22 mouse cellular contexts compared by ENCODE assay signal in the genomic region with DNA sequence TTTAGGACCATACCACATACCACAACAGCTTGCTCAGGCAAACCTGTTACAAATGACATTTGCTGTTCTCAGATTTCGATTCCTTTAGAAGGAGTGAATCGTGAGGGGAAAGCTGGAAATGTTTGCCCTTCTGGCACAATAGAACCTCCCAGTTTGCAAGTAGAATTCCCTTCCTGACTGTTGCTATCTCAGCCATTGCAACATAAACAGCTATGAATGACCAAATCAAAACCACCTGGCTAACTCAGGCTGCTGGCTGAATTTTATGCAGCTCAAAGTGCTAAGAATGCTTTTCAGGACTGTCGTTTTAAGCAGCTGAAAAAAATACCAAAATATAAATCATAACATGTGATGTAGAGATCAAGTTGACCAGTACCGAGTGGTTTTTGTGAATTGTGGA. TPM values are rescaled to one million over a fixed set of nuclear protein-coding genes. Genes with fewer than 3 reads are reported as not detected.
"Had no signal": no experiment of that assay in that cellular context is flagged by ENCODE, and none has a peak within 500 bp of the region (broad histone marks: within the 10 kb centered on the region; RNA-seq: fewer than 3 reads in every experiment).

No protein-coding gene starts in this region.

- ATAC-seq: inflammation-experienced regulatory T-cells, adult 6 months; liver, embryonic 12.5 days; midbrain, embryonic 15.5 days had no signal

- H3K4me3 ChIP-seq: limb, embryonic 15.5 days; liver, embryonic 12.5 days; lung, embryonic 15.5 days; megakaryocyte, embryonic 14.5 days; midbrain, embryonic 15.5 days; stomach, embryonic 15.5 days had no signal

- H3K36me3 ChIP-seq: lung, embryonic 15.5 days; stomach, embryonic 15.5 days had no signal

- H3K9ac ChIP-seq: limb, embryonic 15.5 days; liver, embryonic 12.5 days; lung, embryonic 15.5 days; midbrain, embryonic 15.5 days; stomach, embryonic 15.5 days had no signal

- H3K9me3 ChIP-seq: limb, embryonic 15.5 days; liver, embryonic 12.5 days; lung, embryonic 15.5 days; megakaryocyte, embryonic 14.5 days; midbrain, embryonic 15.5 days; stomach, embryonic 15.5 days had no signal

- DNase-seq: kidney, adult 11 months; kidney, adult 9 months; kidney, postnatal 36 days; layer of hippocampus, adult 9-11 months; layer of hippocampus, postnatal 36 days; lung, postnatal 14 days; right cerebral cortex, adult 18-20 months; right cerebral cortex, postnatal 4 days; thymus, adult 18-20 months; thymus, postnatal 25 days had no signal

- H3K27ac ChIP-seq: kidney, postnatal 0 days; limb, embryonic 15.5 days; liver, embryonic 12.5 days; lung, embryonic 15.5 days; macrophage; midbrain, embryonic 15.5 days had no signal

- H3K4me2 ChIP-seq: limb, embryonic 15.5 days; liver, embryonic 12.5 days; lung, embryonic 15.5 days; midbrain, embryonic 11.5 days; midbrain, embryonic 15.5 days; stomach, embryonic 15.5 days had no signal

- H3K27me3 ChIP-seq: limb, embryonic 15.5 days; midbrain, embryonic 15.5 days; stomach, embryonic 15.5 days had no signal

RNA-seq across cellular contexts. Expression of gene Cfap43, which starts 50.1 kb away (rescaled TPM):
- polyA plus RNA-seq: liver, embryonic 16.5 days; spleen, adult 2 months had no signal
